Mouse (Mus musculus) cortical plate, adult 2 months (tissue): ENCODE results near the gene Zbtb20. TPM values are rescaled to one million over a fixed set of nuclear protein-coding genes. Genes with fewer than 3 reads are reported as not detected.

ENCODE experiments used
- H3K27ac ChIP-seq: fragments of 200-500 bp; 2 replicates; pipeline ENCODE4 v1.5.1; 2012; ENCODE audit warnings: low read length, control low read depth, inconsistent platforms; ENCODE audit not compliant: insufficient read depth
- H3K4me1 ChIP-seq: fragments of 200-500 bp; 2 replicates; pipeline ENCODE4 v1.6.1; 2011; ENCODE audit warnings: low read length; ENCODE audit not compliant: control insufficient read depth, insufficient read depth
- H3K4me3 ChIP-seq: fragments of 200-500 bp; 2 replicates; pipeline ENCODE4 v1.5.1; 2011; ENCODE audit warnings: mild to moderate bottlenecking, low read length, control low read depth; ENCODE audit not compliant: insufficient read depth
- CTCF ChIP-seq: fragments of 200-500 bp; IDR thresholded peaks from 2 replicates; pipeline ENCODE4 v1.5.1; 2011; ENCODE audit warnings: mild to moderate bottlenecking, control low read depth, low read length; ENCODE audit not compliant: insufficient read depth; ENCODE audit errors: extremely low read depth
- POLR2A ChIP-seq: fragments of 200-500 bp; IDR thresholded peaks from 2 replicates; pipeline ENCODE4 v1.6.1; 2011; ENCODE audit warnings: mild to moderate bottlenecking, low read length, control low read depth; ENCODE audit not compliant: insufficient read depth; ENCODE audit errors: extremely low read depth
- polyA plus RNA-seq: library from polyadenylated mRNA; depleted of rRNA; stranded (reverse); fragments of >200 nt; gene quantifications from 2 replicates; pipeline ENCODE4 v1.2.3, GENCODE M21; 2012

Gene Zbtb20
- polyA plus RNA-seq, 1 experiment: 13.1 TPM

DNA sequence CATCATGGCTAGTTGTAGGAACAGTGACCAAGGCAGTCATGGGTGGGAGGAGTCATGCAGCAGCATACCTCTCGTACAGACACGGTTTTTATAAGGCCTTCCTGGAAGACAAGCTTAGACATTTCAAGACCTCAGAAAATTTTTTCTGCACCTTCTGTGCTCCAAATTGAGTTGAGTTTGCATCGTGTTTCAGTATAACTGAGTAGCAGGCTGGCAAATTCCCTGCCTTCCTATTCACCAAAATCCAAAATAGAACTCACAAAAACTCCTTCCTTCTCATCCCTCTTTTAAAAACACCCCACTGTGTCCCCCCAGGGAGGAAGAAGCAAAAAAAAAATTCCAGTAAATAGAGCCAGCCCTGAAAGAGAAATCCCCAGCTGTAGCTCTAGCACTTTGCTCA lies 606.4 kb downstream of the Zbtb20 start:
- no peaks in the 10 kb centered on the region; the same call in 1 of the 2 replicates for H3K4me1 ChIP-seq
- H3K27ac ChIP-seq: no peak overlapping the region
- no peak overlapping the region for H3K4me3 ChIP-seq
- TF ChIP-seq POLR2A: no peak
- no peak for TF ChIP-seq CTCF

- Histone ChIP-seq H3K4me3 (no peak overlapping the region), H3K27ac (no peak overlapping the region), H3K4me1 (no peaks in the 10 kb centered on the region; the same call in 1 of the 2 replicates)
- no peak for TF ChIP-seq POLR2A
Measured at GRCm38 (mm10) chr16:43482738-43483137, 607.1 kb downstream of the Zbtb20 start.

GRCm38 (mm10) chr16:43484400-43484799 lies 608.7 kb downstream of the Zbtb20 start:
- TF ChIP-seq POLR2A (no peak), CTCF (no peak)
- H3K27ac ChIP-seq: no peak overlapping the region
- no peaks in the 10 kb centered on the region for H3K4me1 ChIP-seq
- H3K4me3 ChIP-seq: no peak overlapping the region

DNA sequence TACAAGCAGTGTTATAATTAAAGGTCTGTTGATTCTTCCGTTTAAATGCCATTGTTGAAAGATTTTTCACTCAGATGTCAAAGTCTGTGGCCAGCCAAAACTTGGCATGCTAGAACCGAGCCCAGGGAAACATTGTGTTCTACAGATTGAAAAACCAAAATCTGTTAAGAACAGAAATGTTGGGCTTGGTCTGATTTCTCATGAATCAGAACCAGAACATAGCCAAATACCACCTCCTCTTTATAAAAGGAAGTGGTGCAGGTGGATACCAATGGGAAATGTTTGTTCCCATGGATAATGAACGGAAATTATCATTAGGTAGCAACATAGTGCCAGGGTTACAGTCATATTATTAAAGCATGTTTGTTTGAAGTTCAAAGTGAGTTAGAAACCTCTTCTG lies 613.7 kb downstream of the Zbtb20 start:
- TF ChIP-seq CTCF: no peak
- TF ChIP-seq POLR2A: no peak
- Histone ChIP-seq H3K27ac (no peak overlapping the region), H3K4me3 (no peak overlapping the region)

GRCm38 (mm10) chr16:43489984-43490383 lies 614.3 kb downstream of the Zbtb20 start:
- no peaks in the 10 kb centered on the region for H3K4me1 ChIP-seq
- TF ChIP-seq CTCF (no peak), POLR2A (no peak)
- H3K4me3 ChIP-seq: no peak overlapping the region
- no peak overlapping the region for H3K27ac ChIP-seq

More for the DNA sequence above, 613.7 kb downstream of the Zbtb20 start:
- H3K4me1 ChIP-seq: no peaks in the 10 kb centered on the region

DNA sequence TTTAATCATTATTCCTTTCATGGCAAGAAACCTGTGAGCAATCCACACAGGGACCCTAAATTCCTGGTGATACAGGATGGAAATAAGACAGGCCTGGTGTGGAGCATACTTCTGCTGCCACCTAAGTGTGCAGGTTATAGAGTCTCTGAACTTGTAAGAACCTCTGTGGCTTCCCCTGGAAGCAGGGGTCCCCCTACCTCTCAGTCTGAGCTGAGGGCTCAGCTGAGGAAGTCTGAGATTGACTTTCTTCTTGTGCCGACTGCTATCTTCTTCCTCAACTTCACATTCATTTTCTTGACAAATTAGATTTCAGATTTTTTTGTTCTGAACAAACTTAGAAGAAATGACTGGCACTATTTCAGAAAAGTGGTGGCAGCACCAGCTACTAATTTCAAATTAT lies 617.2 kb downstream of the Zbtb20 start:
- Histone ChIP-seq H3K4me3 (no peak overlapping the region), H3K4me1 (no peaks in the 10 kb centered on the region), H3K27ac (no peak overlapping the region)
- TF ChIP-seq POLR2A (no peak), CTCF (no peak)

- Histone ChIP-seq H3K4me3 (no peak overlapping the region), H3K4me1 (no peaks in the 10 kb centered on the region), H3K27ac (no peak overlapping the region)
- TF ChIP-seq POLR2A (no peak), CTCF (no peak)
Measured at GRCm38 (mm10) chr16:43493596-43494385, 618.1 kb downstream of the Zbtb20 start.

- Histone ChIP-seq H3K4me1 (no peaks in the 10 kb centered on the region), H3K27ac (no peak overlapping the region), H3K4me3 (no peak overlapping the region)
- no peak for TF ChIP-seq POLR2A
- no peak for TF ChIP-seq CTCF
Measured at GRCm38 (mm10) chr16:43495175-43495818, 619.6 kb downstream of the Zbtb20 start.

DNA sequence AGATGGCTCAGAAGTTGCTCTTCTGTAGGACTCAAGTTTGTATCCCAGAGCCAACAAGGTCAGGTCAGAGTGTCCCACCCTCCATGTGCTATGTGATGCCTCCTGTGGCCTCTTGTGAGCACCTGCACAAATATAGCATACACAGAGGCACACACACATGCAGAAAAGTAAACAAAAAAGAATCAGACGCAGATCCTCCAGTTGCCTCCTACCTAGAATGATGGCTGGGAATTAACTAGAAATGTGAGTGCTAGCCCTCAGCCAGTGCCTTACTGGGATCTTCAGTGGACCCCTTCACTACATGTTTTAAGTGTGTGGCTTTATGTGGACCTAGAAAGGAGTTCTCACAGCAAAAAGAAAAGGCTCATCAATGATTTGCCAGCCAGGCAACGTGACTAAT lies 621.4 kb downstream of the Zbtb20 start:
- Histone ChIP-seq H3K4me1 (no peaks in the 10 kb centered on the region; the same call in 1 of the 2 replicates), H3K27ac (no peak overlapping the region), H3K4me3 (no peak overlapping the region)
- no peak for TF ChIP-seq CTCF
